Mouse (Mus musculus) kidney, embryonic 16.5 days (tissue): ENCODE measurements around the gene Atp5k. TPM values are rescaled to one million over a fixed set of nuclear protein-coding genes. Genes with fewer than 3 reads are reported as not detected.

Source experiments
- ATAC-seq: fragments of 200-750 bp; cut with Nextera tagmentation; 2 replicates; pipeline ENCODE4 v1.8.0; 2017; ENCODE audit warnings: moderate TSS enrichment; ENCODE audit not compliant: low FRiP score, low TSS enrichment
- H3K27ac ChIP-seq: fragments of 300-500 bp; sonication (generic); 2 replicates; pipeline ENCODE4 v1.5.1; 2014; ENCODE audit warnings: low read length
- H3K27me3 ChIP-seq: fragments of 300-500 bp; sonication (generic); 2 replicates; pipeline ENCODE4 v1.6.1; 2014; ENCODE audit warnings: low read length, control low read depth, mixed read lengths; ENCODE audit not compliant: insufficient read depth
- H3K36me3 ChIP-seq: fragments of 300-500 bp; sonication (generic); 2 replicates; pipeline ENCODE4 v1.6.1; 2014; ENCODE audit warnings: low read length, control low read depth, mixed read lengths; ENCODE audit not compliant: insufficient read depth
- H3K4me1 ChIP-seq: fragments of 300-500 bp; sonication (generic); 2 replicates; pipeline ENCODE4 v1.6.1; 2014; ENCODE audit warnings: low read length, control low read depth, mixed read lengths; ENCODE audit not compliant: insufficient read depth
- H3K4me2 ChIP-seq: fragments of 300-500 bp; sonication (generic); replicated peaks from 2 replicates; pipeline ENCODE4 v1.6.1; 2014; ENCODE audit warnings: low read depth, low read length
- H3K4me3 ChIP-seq: fragments of 300-500 bp; sonication (generic); 2 replicates; pipeline ENCODE4 v1.5.1; 2014; ENCODE audit warnings: mild to moderate bottlenecking, low read length
- H3K9ac ChIP-seq: fragments of 300-500 bp; sonication (generic); replicated peaks from 2 replicates; pipeline ENCODE4 v1.6.1; 2014; ENCODE audit warnings: low read length
- H3K9me3 ChIP-seq: fragments of 300-500 bp; sonication (generic); 2 replicates; pipeline ENCODE4 v1.6.1; 2016; ENCODE audit warnings: low read length, control low read depth
- WGBS: fragments of 180-500 bp; shearing (Covaris S2); extraction: QIAGEN DNeasy Blood & Tissue Kit; methylation state at CpG from one replicate; pipeline ENCODE4 v1.1.7; 2014; 5-methylcytosine and 5-hydroxymethylcytosine counted together
- polyA plus RNA-seq: library from polyadenylated mRNA; unstranded; fragments of >200 nt; fragmentation: Nextera tagmentation; extraction: Ambion mirVana; gene quantifications from 2 replicates; pipeline ENCODE4 v1.2.1, GENCODE M21; 2015

The Atp5k gene
- polyA plus RNA-seq, 1 experiment from 2014 or later = 360 TPM

- H3K4me1 ChIP-seq = peaks cover 14% of the 10 kb centered on the region
- H3K4me3 ChIP-seq = no peak overlapping the region
- no peak overlapping the region for H3K9ac ChIP-seq
- ATAC-seq = no peak
- H3K36me3 ChIP-seq = peaks cover 14% of the 10 kb centered on the region
- H3K4me2 ChIP-seq = no peak overlapping the region
- H3K27ac ChIP-seq = no peak overlapping the region
- WGBS = 66% methylated on average over 2 of the region's 2 CpGs
- H3K27me3 ChIP-seq = no peaks in the 10 kb centered on the region
- no peaks in the 10 kb centered on the region for H3K9me3 ChIP-seq
Observed at GRCm38 (mm10) chr5:108436101-108436500, 1.9 kb upstream of the Atp5k start.

- peaks cover 28% of the 10 kb centered on the region for H3K36me3 ChIP-seq
- no peak overlapping the region for H3K4me2 ChIP-seq
- no peak for ATAC-seq
- no peak overlapping the region for H3K4me3 ChIP-seq
- 90% methylated on average over 6 of the region's 6 CpGs for WGBS
- H3K9me3 ChIP-seq = no peaks in the 10 kb centered on the region
- no peak overlapping the region for H3K27ac ChIP-seq
- no peak overlapping the region for H3K9ac ChIP-seq
- H3K4me1 ChIP-seq = peaks cover 14% of the 10 kb centered on the region
- H3K27me3 ChIP-seq = no peaks in the 10 kb centered on the region
Observed at GRCm38 (mm10) chr5:108431196-108431595, 3.1 kb downstream of the Atp5k start.

- Histone ChIP-seq H3K4me3 (no peak overlapping the region), H3K36me3 (peaks cover 23% of the 10 kb centered on the region), H3K9ac (no peak overlapping the region), H3K27ac (no peak overlapping the region), H3K4me2 (no peak overlapping the region), H3K4me1 (no peaks in the 10 kb centered on the region), H3K9me3 (no peaks in the 10 kb centered on the region), H3K27me3 (no peaks in the 10 kb centered on the region)
- ATAC-seq = peak; percentile 63; the same call in 1 of the 2 replicates
- 55% methylated on average over 1 of the region's 1 CpGs for WGBS
Observed at GRCm38 (mm10) chr5:108427186-108427585, 7.1 kb downstream of the Atp5k start.

GRCm38 (mm10) chr5:108423427-108423826, 10.8 kb downstream of the Atp5k start:
- ATAC-seq = no peak
- Histone ChIP-seq H3K4me2 (no peak overlapping the region), H3K4me1 (no peaks in the 10 kb centered on the region), H3K27me3 (no peaks in the 10 kb centered on the region), H3K9me3 (no peaks in the 10 kb centered on the region), H3K4me3 (no peak overlapping the region), H3K9ac (no peak overlapping the region), H3K36me3 (no peaks in the 10 kb centered on the region), H3K27ac (no peak overlapping the region)
- 95% methylated on average over 2 of the region's 2 CpGs for WGBS

GRCm38 (mm10) chr5:108422741-108423140, 11.5 kb downstream of the Atp5k start:
- ATAC-seq = no peak
- Histone ChIP-seq H3K36me3 (no peaks in the 10 kb centered on the region), H3K9ac (no peak overlapping the region), H3K27me3 (no peaks in the 10 kb centered on the region), H3K4me2 (no peak overlapping the region), H3K4me1 (no peaks in the 10 kb centered on the region), H3K4me3 (no peak overlapping the region), H3K27ac (no peak overlapping the region), H3K9me3 (no peaks in the 10 kb centered on the region)
- WGBS = 75% methylated on average over 3 of the region's 3 CpGs

GRCm38 (mm10) chr5:108414711-108415110, 19.5 kb downstream of the Atp5k start:
- Histone ChIP-seq H3K27me3 (no peaks in the 10 kb centered on the region), H3K4me2 (no peak overlapping the region)

GRCm38 (mm10) chr5:108406977-108407376, 27.3 kb downstream of the Atp5k start:
- H3K4me2 ChIP-seq = no peak overlapping the region
- H3K4me3 ChIP-seq = no peak overlapping the region
- H3K36me3 ChIP-seq = no peaks in the 10 kb centered on the region
- no peak for ATAC-seq
- no peaks in the 10 kb centered on the region for H3K4me1 ChIP-seq
- H3K27ac ChIP-seq = no peak overlapping the region
- H3K9me3 ChIP-seq = 0 out of 2 replicates have a peak, but pooled peaks cover 4% of the 10 kb centered on the region
- no peak overlapping the region for H3K9ac ChIP-seq
- 75% methylated on average over 2 of the region's 2 CpGs for WGBS
- H3K27me3 ChIP-seq = no peaks in the 10 kb centered on the region

More at GRCm38 (mm10) chr5:108414711-108415110, 19.5 kb downstream of the Atp5k start:
- no peak for ATAC-seq
- Histone ChIP-seq H3K27ac (no peak overlapping the region), H3K4me1 (no peaks in the 10 kb centered on the region), H3K9me3 (no peaks in the 10 kb centered on the region), H3K9ac (no peak overlapping the region), H3K36me3 (no peaks in the 10 kb centered on the region), H3K4me3 (no peak overlapping the region)
- WGBS = 83% methylated on average over 2 of the region's 2 CpGs

GRCm38 (mm10) chr5:108405460-108405859, 28.8 kb downstream of the Atp5k start:
- no peak overlapping the region for H3K4me3 ChIP-seq
- H3K27me3 ChIP-seq = no peaks in the 10 kb centered on the region
- H3K9ac ChIP-seq = no peak overlapping the region
- H3K9me3 ChIP-seq = 0 out of 2 replicates have a peak, but pooled peaks cover 4% of the 10 kb centered on the region
- no peaks in the 10 kb centered on the region for H3K4me1 ChIP-seq
- no peak overlapping the region for H3K27ac ChIP-seq
- H3K4me2 ChIP-seq = no peak overlapping the region
- WGBS = 69% methylated on average over 1 of the region's 1 CpGs
- no peak for ATAC-seq
- H3K36me3 ChIP-seq = no peaks in the 10 kb centered on the region

- no peaks in the 10 kb centered on the region for H3K36me3 ChIP-seq
- 80% methylated on average over 4 of the region's 4 CpGs for WGBS
- no peak overlapping the region for H3K9ac ChIP-seq
- no peak for ATAC-seq
- no peak overlapping the region for H3K4me2 ChIP-seq
- H3K27me3 ChIP-seq = no peaks in the 10 kb centered on the region
- no peaks in the 10 kb centered on the region for H3K4me1 ChIP-seq
- no peak overlapping the region for H3K27ac ChIP-seq
- 0 out of 2 replicates have a peak, but pooled peaks cover 1% of the 10 kb centered on the region for H3K9me3 ChIP-seq
- no peak overlapping the region for H3K4me3 ChIP-seq
Observed at GRCm38 (mm10) chr5:108403453-108403852, 30.8 kb downstream of the Atp5k start.

GRCm38 (mm10) chr5:108389744-108390143, 44.5 kb downstream of the Atp5k start:
- H3K27me3 ChIP-seq = no peaks in the 10 kb centered on the region
- H3K36me3 ChIP-seq = no peaks in the 10 kb centered on the region
- no peaks in the 10 kb centered on the region for H3K4me1 ChIP-seq
- H3K9ac ChIP-seq = no peak overlapping the region
- no peak overlapping the region for H3K4me2 ChIP-seq
- H3K9me3 ChIP-seq = no peaks in the 10 kb centered on the region
- ATAC-seq = no peak
- WGBS = 64% methylated on average over 3 of the region's 3 CpGs
- H3K4me3 ChIP-seq = no peak overlapping the region
- H3K27ac ChIP-seq = no peak overlapping the region
